Mouse (Mus musculus) kidney, adult 2 months (tissue): Measurements from ENCODE around the gene Ctrc.

Experiments used
- CTCF ChIP-seq: fragments of 200-500 bp; conservative IDR thresholded peaks from 2 replicates; pipeline ENCODE4 v1.5.1; 2011; ENCODE audit warnings: low read depth, mild to moderate bottlenecking, control low read depth, low read length, moderate library complexity, mixed read lengths; ENCODE audit not compliant: insufficient read depth, insufficient read length
- POLR2A ChIP-seq: fragments of 200-500 bp; IDR thresholded peaks from one replicate; pipeline ENCODE4 v1.6.1; 2011; ENCODE audit warnings: low read depth, low read length, control low read depth

DNA sequence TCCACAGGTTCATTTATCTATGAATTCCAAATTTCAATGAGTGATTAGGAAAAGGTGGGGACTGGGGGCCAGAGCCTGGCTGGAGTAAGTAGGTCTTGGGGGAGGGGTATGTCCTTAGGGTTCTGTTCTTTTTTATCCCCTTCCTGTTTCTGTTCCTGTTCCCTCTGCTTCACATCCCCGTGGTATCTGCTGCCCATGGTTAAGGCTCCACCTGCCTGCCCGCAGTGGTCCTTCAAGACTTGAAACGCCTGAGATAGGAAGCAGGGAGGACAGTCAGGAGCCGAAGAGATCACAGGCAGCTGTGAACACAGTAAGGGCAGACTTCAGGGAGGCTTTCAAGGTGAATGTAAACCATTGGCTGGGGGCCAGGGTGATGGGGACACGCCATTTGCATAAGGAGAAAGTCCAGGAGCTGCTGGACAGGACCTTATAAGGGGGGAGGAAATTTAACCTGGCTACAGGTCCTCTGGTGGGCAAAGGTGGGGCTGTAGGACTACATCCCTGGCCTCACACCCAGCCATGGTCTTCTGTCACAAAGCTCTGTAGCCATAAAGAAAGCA lies 11.5 kb downstream of the Ctrc start:
- TF ChIP-seq CTCF: no peak
- no peak for TF ChIP-seq POLR2A
